Mouse (Mus musculus) adrenal gland, adult 18-20 months (tissue): ENCODE results near the gene Pclaf. TPM values are rescaled to one million over a fixed set of nuclear protein-coding genes. Genes with fewer than 3 reads are reported as not detected.

Experiments
- total RNA-seq, 2 experiments: library from RNA; stranded (reverse); gene quantifications; 1 replicate in 1 of 2; 2 replicates in 1 of 2; pipeline ENCODE4 v1.2.3; 2021

The Pclaf gene
- total RNA-seq, 2 experiments from 2014 or later = 1.1 to 1.4 TPM

Other genes starting within 250 kb of the Pclaf start
- gene Oaz2, start 222.2 kb upstream of the Pclaf start, total RNA-seq = 100 to 1,000 TPM; 131 to 132 TPM
- 10 to 100 TPM; 19.6 to 24.4 TPM for gene Zfp609, start 62.7 kb upstream of the Pclaf start, total RNA-seq
- gene Trip4, start 18.6 kb downstream of the Pclaf start, total RNA-seq = 10 to 100 TPM; 28.3 to 34.7 TPM
- gene Csnk1g1, start 18.7 kb downstream of the Pclaf start, total RNA-seq = 10 to 100 TPM; 13.7 to 14.4 TPM
- 100 to 1,000 TPM; 258 to 275 TPM for gene Ppib, start 170.0 kb downstream of the Pclaf start, total RNA-seq
- gene Snx22, start 179.5 kb downstream of the Pclaf start, total RNA-seq = under 1 TPM; 0.17 to 0.38 TPM
- 100 to 1,000 TPM in 1 of 2 experiments, 10 to 100 TPM in 1; 89.6 to 103 TPM for gene Snx1, start 236.3 kb downstream of the Pclaf start, total RNA-seq
- gene Ciao2a, start 236.4 kb downstream of the Pclaf start, total RNA-seq = 10 to 100 TPM; 68.8 to 80.3 TPM